ENCODE assay signal across 12 mouse cellular contexts in genomic region chr4:83985451-83985850, GRCm38 (mm10).
"Had no signal": no experiment of that assay in that cellular context is flagged by ENCODE, and none has a peak within 500 bp of the region (broad histone marks: within the 10 kb centered on the region; RNA-seq: fewer than 3 reads in every experiment).

No protein-coding gene starts in this region.

- H3K4me1 ChIP-seq: liver, embryonic 15.5 days had no signal

- H3K9me3 ChIP-seq: liver, embryonic 12.5 days; liver, embryonic 15.5 days; midbrain, embryonic 13.5 days had no signal

- DNase-seq: kidney, adult 2 months; kidney, postnatal 10 days; kidney, postnatal 36 days; liver; lung, adult 18-20 months; thymus, adult 2 months; thymus, postnatal 25 days had no signal

- H3K36me3 ChIP-seq: liver, embryonic 12.5 days; liver, embryonic 15.5 days; midbrain, embryonic 13.5 days had no signal

- H3K4me2 ChIP-seq: liver, embryonic 12.5 days; liver, embryonic 15.5 days; midbrain, embryonic 13.5 days had no signal

- H3K27ac ChIP-seq: liver, embryonic 12.5 days; liver, embryonic 15.5 days; macrophage; midbrain, embryonic 13.5 days had no signal

- H3K27me3 ChIP-seq: liver, embryonic 12.5 days; liver, embryonic 15.5 days; midbrain, embryonic 13.5 days had no signal

- H3K9ac ChIP-seq: liver, embryonic 12.5 days; liver, embryonic 15.5 days; midbrain, embryonic 13.5 days had no signal

- ATAC-seq: intestine, postnatal 0 days; liver, embryonic 12.5 days had no signal

- H3K4me3 ChIP-seq: liver, embryonic 12.5 days; liver, embryonic 15.5 days; midbrain, embryonic 13.5 days had no signal
